Mouse (Mus musculus) spleen, adult 12 weeks (tissue): ENCODE results near the gene Dqx1.

Source experiments
- DNase-seq: peaks from one replicate; pipeline ENCODE4 v3.0.0; 2022; ENCODE audit warnings: low spot score

Gene Dqx1

GRCm38 (mm10) chr6:83070311-83071219, 12.9 kb downstream of the Dqx1 start:
- peak; percentile 15 for DNase-seq

DNA sequence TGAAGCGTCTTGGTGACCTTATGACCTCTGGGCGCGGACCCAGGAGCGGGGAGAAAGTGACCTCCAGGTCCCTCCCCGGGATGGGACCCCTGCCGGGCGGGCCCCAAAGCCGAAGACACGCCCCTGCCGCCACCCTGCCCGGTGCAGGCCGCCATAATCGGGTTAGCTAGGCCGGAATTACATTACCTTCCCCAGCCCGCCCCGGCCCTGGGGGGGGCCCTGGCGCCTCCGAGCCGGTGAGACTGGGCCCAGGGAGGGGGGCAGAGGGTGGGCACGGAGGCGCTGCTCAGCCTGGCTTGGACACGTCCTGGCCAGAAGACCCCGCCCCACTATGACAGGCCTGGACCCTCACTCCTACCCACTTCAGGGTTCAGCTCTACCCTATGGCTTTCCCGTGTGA, 13.6 kb downstream of the Dqx1 start:
- DNase-seq = no peak

GRCm38 (mm10) chr6:83074979-83075378, 17.3 kb downstream of the Dqx1 start:
- DNase-seq = no peak

GRCm38 (mm10) chr6:83077630-83078323, 20.1 kb downstream of the Dqx1 start, which contains the start of gene Pcgf1:
TSS of gene Pcgf1 (plus strand) at chr6:83077869.
- peak; percentile 20 for DNase-seq

DNA sequence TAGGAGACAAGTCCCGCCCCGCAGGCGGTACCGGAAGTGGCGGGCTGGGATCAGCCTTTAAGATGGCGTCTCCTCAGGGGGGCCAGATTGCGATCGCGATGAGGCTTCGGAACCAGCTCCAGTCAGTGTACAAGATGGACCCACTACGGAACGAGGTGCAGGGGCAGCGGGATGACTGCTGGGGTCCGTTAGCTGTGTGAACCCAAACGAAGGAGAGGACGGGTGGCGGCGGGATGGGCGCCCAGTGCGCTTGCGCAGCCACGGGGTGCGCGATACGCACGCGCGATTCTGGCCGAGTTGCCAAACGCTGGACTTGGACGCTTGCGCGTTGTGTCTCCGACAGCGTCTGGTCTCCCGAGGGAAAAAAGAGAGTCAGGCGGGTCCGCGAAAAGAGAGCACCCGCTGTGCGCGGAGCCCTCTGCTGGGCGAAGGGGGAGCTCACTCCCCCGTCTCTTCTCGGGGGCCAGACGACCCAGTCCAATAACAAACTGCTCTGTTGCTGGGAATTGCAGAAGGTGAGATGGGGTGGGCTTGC, 20.7 kb downstream of the Dqx1 start:
- DNase-seq = peak; percentile 100

DNA sequence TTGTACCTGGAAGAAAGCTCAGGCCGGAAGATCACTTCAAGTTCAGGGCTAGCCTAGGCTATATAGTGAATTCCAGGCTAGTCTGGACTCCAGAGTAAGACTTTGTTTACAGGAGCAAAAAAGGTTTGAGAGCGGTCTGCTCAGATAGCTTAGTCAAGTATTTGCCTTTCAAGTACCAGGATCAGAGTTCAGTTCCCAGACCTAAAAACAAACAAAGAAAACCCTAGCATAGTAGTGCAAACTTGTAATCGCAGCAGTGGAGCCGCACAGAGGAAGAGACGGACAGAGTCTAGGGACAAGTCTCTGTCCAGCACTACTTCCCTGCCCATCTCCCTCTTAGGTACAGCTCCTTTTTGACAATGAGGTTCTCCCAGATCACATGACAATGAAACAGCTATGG, 22.6 kb downstream of the Dqx1 start:
- no peak for DNase-seq

DNA sequence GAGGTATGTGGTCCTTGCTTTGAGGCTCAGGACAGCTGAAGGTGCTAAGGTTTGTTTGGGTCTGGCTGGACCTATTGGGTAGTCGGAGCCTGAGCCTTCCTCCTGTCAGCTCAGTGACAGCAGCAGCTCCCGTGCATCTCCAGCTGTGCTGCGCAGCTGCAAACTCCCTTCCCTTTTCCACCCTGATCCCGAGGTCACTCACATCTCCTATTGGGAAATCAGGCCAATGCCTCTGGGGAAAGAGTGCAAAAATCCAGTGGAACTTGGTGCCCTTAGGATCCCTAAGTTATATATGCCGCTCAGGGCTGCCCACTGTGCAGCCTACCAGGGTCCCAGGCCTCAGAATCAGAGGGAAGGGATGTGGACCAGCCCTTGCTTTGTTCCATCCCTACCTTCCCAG, 25.9 kb downstream of the Dqx1 start:
- DNase-seq = no peak

DNA sequence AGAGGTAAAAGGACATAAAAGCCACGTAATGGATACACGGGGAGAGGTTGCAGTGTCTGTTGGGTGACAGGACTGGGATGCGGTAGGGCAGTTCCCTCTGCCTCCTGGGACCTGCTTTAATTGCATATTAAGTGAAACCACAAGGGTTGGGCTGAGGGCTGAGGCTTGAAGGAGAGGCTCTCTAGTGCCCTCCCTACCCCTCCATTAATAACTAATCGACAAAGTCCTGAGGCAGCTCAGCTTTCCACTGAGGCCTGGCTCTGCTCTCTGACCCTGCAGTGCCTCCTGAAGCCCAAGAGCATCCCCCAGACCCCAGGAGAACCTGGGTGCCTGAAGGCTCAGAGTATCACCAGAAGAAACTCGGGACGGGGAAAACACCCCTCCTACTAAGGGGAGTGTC, 26.8 kb downstream of the Dqx1 start:
- no peak for DNase-seq

DNA sequence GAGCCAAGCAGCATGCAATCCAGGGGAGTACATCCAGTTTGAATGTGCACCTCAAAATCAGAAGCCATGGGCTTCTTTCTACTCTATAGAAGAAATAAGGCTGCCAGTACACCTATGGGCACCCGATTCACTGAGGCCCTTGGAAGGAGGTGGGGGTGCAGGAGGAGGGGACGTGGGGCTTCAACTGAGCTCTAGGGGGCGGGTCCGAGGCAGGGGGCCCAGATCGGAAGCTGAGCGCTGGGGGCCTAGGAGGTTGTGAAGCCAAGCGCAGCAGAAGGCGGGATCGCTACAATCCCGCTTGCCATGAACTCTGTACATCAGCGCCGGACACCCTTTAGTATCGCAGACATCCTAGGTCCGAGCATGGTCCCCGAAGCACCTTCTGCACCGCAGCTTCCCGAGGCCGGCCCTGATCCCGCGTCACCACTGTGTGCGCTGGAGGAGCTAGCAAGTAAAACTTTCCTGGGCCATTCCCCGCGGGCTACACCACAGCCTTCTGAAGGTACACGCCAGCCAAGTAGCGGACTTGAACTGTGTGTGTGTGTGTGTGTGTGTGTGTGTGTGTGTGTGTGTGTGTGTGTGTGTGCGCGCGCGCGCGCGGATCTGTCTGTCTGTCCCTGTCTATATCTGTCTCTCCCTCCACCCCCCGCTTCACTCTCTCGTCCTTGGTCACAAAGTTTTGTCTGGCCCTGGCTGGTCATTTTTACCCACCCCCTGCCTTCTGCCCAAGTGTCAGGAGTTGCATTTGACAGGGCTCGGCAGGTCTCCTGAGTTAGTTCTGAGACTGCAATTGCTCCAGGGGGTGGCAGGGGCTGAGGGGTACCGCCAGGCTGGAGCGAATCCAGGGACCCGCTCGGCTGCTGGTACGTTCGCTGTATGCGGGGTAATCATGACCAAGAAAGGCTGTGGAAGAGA, 28.7 kb downstream of the Dqx1 start, which contains the start of gene Lbx2:
Lbx2 (plus strand) TSS at position 247 of the 915 bp plus-strand sequence.
- no peak for DNase-seq

DNA sequence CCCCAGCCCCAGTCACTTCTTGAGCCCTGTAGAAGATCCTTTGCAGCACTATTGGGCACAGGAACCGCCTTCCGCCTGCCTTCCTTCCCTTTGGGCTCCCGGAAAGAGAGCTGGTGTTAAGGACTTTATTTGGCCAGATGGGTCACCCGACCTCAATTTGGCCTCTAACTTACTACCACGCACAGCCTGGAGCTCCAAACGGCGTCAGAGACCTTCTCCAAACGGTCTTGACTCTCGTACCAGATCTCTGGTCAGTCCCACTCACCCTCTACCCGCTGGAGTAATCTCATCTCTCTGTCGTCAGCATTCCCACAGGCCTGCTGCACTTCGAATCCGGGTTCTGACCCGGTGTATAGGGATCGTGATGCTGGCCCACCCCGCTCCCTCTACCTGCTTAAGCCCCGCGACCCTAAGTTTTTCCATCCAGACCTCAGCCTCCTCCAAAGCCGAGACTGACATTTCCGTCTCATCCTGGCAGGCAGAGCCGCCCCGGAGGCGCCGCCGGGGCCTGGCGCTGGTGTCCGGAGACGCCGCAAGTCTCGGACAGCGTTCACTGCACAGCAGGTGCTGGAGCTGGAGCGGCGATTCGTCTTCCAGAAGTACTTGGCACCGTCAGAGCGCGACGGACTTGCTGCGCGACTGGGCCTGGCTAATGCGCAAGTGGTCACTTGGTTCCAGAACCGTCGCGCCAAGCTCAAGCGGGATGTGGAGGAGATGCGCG, 29.7 kb downstream of the Dqx1 start:
- no peak for DNase-seq

DNA sequence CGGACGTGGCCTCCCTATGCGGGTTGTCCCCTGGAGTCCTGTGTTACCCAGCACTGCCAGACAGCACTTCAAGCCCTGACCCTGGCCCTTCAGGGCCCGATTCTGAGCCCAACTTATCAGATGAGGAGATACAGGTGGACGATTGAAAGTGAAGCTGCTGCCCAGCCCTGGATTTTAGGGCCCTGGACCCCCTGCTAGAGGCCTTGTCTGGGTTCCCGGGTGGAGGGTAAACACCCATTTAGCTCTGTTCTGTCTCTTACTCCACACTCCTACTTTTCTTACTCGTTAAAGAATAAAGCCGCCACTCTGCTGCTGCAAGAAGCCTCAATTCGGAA, 30.2 kb downstream of the Dqx1 start:
- DNase-seq = no peak

- DNase-seq = no peak
Measured at GRCm38 (mm10) chr6:83092416-83093127, 34.9 kb downstream of the Dqx1 start.

- DNase-seq = no peak
Measured at GRCm38 (mm10) chr6:83095968-83096367, 38.3 kb downstream of the Dqx1 start.

- no peak for DNase-seq
Measured at GRCm38 (mm10) chr6:83098411-83098810, 40.8 kb downstream of the Dqx1 start.

DNA sequence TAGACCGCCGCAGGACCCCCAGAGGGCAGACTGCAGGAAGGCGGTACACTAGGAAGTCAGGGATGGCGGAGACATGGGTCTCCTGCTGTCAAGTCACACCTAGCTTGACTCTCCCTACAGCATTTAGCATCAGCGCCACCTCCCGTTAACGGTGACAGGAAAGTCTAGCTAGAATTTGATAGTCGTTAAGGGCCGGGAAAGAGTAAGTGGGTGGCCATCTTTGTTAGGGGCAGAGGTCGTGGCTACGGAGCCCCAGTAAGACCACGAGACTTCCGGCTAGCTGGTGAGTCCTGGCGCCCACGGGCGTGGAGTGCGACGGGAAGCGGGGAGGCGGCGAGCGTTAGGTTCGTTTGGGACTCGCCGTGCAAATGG, 43.7 kb downstream of the Dqx1 start, which contains the start of the genes Ccdc142 and Gm42688:
Ccdc142 (plus strand) TSS at position 286 of the 372 bp plus-strand sequence.
Gm42688 (plus strand) TSS at position 302 of the 372 bp plus-strand sequence.
- DNase-seq = peak; percentile 77

DNA sequence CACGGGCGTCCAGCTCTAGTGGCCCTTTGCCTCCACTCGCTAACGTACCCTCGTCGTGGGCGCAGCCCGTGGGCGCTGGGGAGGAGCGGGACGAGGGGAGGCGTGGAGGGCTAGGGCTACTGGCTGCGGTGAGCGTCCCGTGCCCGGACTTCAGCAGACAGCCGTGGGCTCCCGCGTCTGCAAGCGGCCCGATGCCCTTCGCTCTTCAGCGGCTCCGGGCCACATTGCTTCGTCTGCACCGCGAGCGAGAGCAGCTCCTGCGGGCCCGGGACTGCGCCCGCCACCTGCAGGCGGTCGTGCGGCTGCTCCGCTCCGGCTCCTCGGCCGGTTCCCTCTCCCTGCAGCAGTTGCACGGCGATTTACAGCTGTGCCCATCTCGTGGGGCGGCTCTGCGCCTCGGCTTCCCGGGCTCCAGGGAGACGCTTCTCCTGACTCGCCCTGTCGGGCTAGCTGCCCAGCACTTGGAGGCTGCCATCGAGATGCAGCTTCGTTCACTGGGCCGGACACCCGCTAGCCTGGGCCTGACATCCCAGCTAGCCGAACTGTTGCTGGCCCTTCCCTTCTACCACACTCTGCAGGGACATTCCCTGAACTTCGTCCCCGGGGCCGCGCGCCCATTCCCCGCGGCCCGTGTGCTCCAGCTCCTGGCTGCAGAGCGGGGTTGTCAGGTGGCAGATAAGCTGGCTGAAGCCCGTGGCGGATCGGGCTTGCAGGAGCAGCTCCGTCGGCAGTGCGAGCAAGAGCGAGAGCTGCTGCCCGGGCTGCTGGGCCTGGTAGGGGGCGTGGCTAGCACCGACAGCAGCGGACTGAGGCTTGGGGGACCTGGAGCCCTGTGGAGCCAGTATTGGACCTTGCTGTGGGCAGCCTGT, 44.3 kb downstream of the Dqx1 start:
- DNase-seq = peak; percentile 58

GRCm38 (mm10) chr6:83103130-83103650, 45.5 kb downstream of the Dqx1 start:
- DNase-seq = no peak

DNA sequence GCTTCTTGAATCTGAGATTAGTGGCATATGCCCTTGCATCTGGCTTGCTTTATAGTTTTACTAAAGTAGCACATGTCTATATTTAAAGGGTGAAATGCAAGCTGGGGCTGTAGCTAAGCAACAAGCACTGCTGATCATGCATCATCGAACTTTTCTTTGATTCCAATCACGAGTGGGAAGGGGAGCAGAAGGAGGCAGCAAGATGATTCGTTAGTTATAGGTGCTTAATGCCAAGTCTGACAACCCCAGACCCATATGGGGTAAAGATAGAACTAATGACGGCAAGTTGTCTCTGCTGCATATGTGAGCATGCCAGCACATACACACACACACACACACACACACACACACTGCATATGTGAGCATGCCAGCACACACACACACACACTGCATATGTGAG, 46.5 kb downstream of the Dqx1 start:
- no peak for DNase-seq
